Mouse (Mus musculus): ENCODE measurements at regions not wholly inside any gene's neighbourhood (a gene's known extent, or its start where the extent isn't known, plus 50 kb on each side); places are given as distances from the start of the nearest gene placed in this dataset.
A peak's percentile ranks its signal among the peaks of the same experiment; 100 is the strongest.

- peak in 2 of 3 experiments; percentile 64 to 79 for TF ChIP-seq MYOD1 (IDR thresholded peaks at IDR 0.05; ENCODE audit: control insufficient read depth in 1 of 3, insufficient read length in 2 of 3, low read depth in 2 of 3)
- no peak for TF ChIP-seq MYOG (IDR thresholded peaks at IDR 0.05; ENCODE audit: control insufficient read depth in 1 of 3, insufficient read depth in 1 of 3, insufficient read length in 2 of 3, low read depth in 2 of 3)
These were observed 268.0 kb downstream of the Pdgfc start for GRCm38 (mm10) chr3:81304017-81304791.

GRCm38 (mm10) chr3:81305412-81306165 lies 269.4 kb downstream of the Pdgfc start:
- TF ChIP-seq TCF3 (IDR thresholded peaks at IDR 0.05; ENCODE audit: insufficient read length, low read depth), result no peak
- TF ChIP-seq SRF (IDR thresholded peaks at IDR 0.05; ENCODE audit: control insufficient read depth, insufficient read length, low read depth), result no peak
- TF ChIP-seq MAX (IDR thresholded peaks at IDR 0.05; ENCODE audit: low read depth), result no peak
- TF ChIP-seq CEBPB (IDR thresholded peaks at IDR 0.05; ENCODE audit: insufficient read depth, poor library complexity, severe bottlenecking), result no peak
- no peak for TF ChIP-seq POLR2AphosphoS2 (IDR thresholded peaks at IDR 0.05; ENCODE audit: insufficient read length, low read depth)
- no peak for TF ChIP-seq USF1 (IDR thresholded peaks at IDR 0.05; ENCODE audit: low read depth)
- no peak for TF ChIP-seq TCF12 (IDR thresholded peaks at IDR 0.05; ENCODE audit: insufficient read depth, poor library complexity, severe bottlenecking)
- no peak for TF ChIP-seq E2F4 (IDR thresholded peaks at IDR 0.05; ENCODE audit: insufficient read depth)
- no peak for TF ChIP-seq MYOD1 (IDR thresholded peaks at IDR 0.05; ENCODE audit: control insufficient read depth in 1 of 3, insufficient read length in 2 of 3, low read depth in 2 of 3)
- H3K4me2 ChIP-seq (ENCODE audit: low read depth), result no peak overlapping the region
- H3K36me3 ChIP-seq (ENCODE audit: control insufficient read depth, insufficient read depth), result no peaks in the 10 kb centered on the region
- H3ac ChIP-seq (ENCODE audit: control insufficient read depth, insufficient read length), result no peak overlapping the region
- H3K27me3 ChIP-seq (ENCODE audit: control insufficient read depth, insufficient read depth, insufficient read length), result no peaks in the 10 kb centered on the region
- H3K4me3 ChIP-seq, result no peak overlapping the region
- H3K79me2 ChIP-seq (ENCODE audit: control insufficient read depth, insufficient read depth), result no peaks in the 10 kb centered on the region

More at GRCm38 (mm10) chr3:81304017-81304791, 268.0 kb downstream of the Pdgfc start:
- Histone ChIP-seq H3K36me3 (ENCODE audit: control insufficient read depth, insufficient read depth) (no peaks in the 10 kb centered on the region), H3K4me3 (no peak overlapping the region), H3K79me2 (ENCODE audit: control insufficient read depth, insufficient read depth) (no peaks in the 10 kb centered on the region), H3K27me3 (ENCODE audit: control insufficient read depth, insufficient read depth, insufficient read length) (no peaks in the 10 kb centered on the region), H3ac (ENCODE audit: control insufficient read depth, insufficient read length) (no peak overlapping the region), H3K4me2 (ENCODE audit: low read depth) (no peak overlapping the region)

- no peak overlapping the region for H3ac ChIP-seq (ENCODE audit: control insufficient read depth, insufficient read length)
- peak; percentile 52 for TF ChIP-seq USF1 (IDR thresholded peaks at IDR 0.05; ENCODE audit: low read depth)
- no peak for TF ChIP-seq MYOD1 (IDR thresholded peaks at IDR 0.05; ENCODE audit: control insufficient read depth in 1 of 3, insufficient read length in 2 of 3, low read depth in 2 of 3)
- H3K36me3 ChIP-seq (ENCODE audit: control insufficient read depth, insufficient read depth), result no peaks in the 10 kb centered on the region
- no peaks in the 10 kb centered on the region for H3K27me3 ChIP-seq (ENCODE audit: control insufficient read depth, insufficient read depth, insufficient read length)
- H3K79me2 ChIP-seq (ENCODE audit: control insufficient read depth, insufficient read depth), result no peaks in the 10 kb centered on the region
- H3K4me3 ChIP-seq, result no peak overlapping the region
- H3K4me2 ChIP-seq (ENCODE audit: low read depth), result no peak overlapping the region
These were observed 290.6 kb downstream of the Pdgfc start for GRCm38 (mm10) chr3:81326866-81327265.

GRCm38 (mm10) chr3:81351739-81352138 lies 315.5 kb downstream of the Pdgfc start:
- Histone ChIP-seq H3ac (ENCODE audit: control insufficient read depth, insufficient read length) (no peak overlapping the region), H3K27me3 (ENCODE audit: control insufficient read depth, insufficient read depth, insufficient read length) (no peaks in the 10 kb centered on the region), H3K36me3 (ENCODE audit: control insufficient read depth, insufficient read depth) (no peaks in the 10 kb centered on the region), H3K79me2 (ENCODE audit: control insufficient read depth, insufficient read depth) (no peaks in the 10 kb centered on the region), H3K4me2 (ENCODE audit: low read depth) (no peak overlapping the region), H3K4me3 (no peak overlapping the region)
- TF ChIP-seq SRF (IDR thresholded peaks at IDR 0.05; ENCODE audit: control insufficient read depth, insufficient read length, low read depth), result no peak

GRCm38 (mm10) chr3:81367918-81368317 lies 331.7 kb downstream of the Pdgfc start:
- TF ChIP-seq TCF12 (IDR thresholded peaks at IDR 0.05; ENCODE audit: insufficient read depth, poor library complexity, severe bottlenecking), result no peak
- no peak for TF ChIP-seq USF1 (IDR thresholded peaks at IDR 0.05; ENCODE audit: low read depth)
- peak; percentile 6 for TF ChIP-seq TCF3 (IDR thresholded peaks at IDR 0.05; ENCODE audit: insufficient read length, low read depth)
- TF ChIP-seq REST (IDR thresholded peaks at IDR 0.05; ENCODE audit: insufficient read depth, insufficient read length), result no peak
- peak; percentile 83 for TF ChIP-seq CEBPB (IDR thresholded peaks at IDR 0.05; ENCODE audit: insufficient read depth, poor library complexity, severe bottlenecking)
- no peak for TF ChIP-seq POLR2AphosphoS2 (IDR thresholded peaks at IDR 0.05; ENCODE audit: insufficient read length, low read depth)
- TF ChIP-seq MAX (IDR thresholded peaks at IDR 0.05; ENCODE audit: low read depth), result peak; percentile 4
- no peak for TF ChIP-seq E2F4 (IDR thresholded peaks at IDR 0.05; ENCODE audit: insufficient read depth)
- no peak for TF ChIP-seq POLR2A (IDR thresholded peaks at IDR 0.05; ENCODE audit: insufficient read length, low read depth)
- TF ChIP-seq MYOG (IDR thresholded peaks at IDR 0.05; ENCODE audit: control insufficient read depth in 1 of 3, insufficient read depth in 1 of 3, insufficient read length in 2 of 3, low read depth in 2 of 3), result peak in 2 of 3 experiments; percentile 27 to 41
- TF ChIP-seq SRF (IDR thresholded peaks at IDR 0.05; ENCODE audit: control insufficient read depth, insufficient read length, low read depth), result no peak
- TF ChIP-seq MYOD1 (IDR thresholded peaks at IDR 0.05; ENCODE audit: control insufficient read depth in 1 of 3, insufficient read length in 2 of 3, low read depth in 2 of 3), result peak in 2 of 3 experiments; percentile 42 to 43
- Histone ChIP-seq H3K4me3 (no peak overlapping the region), H3ac (ENCODE audit: control insufficient read depth, insufficient read length) (no peak overlapping the region), H3K36me3 (ENCODE audit: control insufficient read depth, insufficient read depth) (no peaks in the 10 kb centered on the region), H3K4me2 (ENCODE audit: low read depth) (peak overlapping the region; percentile 24), H3K27me3 (ENCODE audit: control insufficient read depth, insufficient read depth, insufficient read length) (no peaks in the 10 kb centered on the region), H3K79me2 (ENCODE audit: control insufficient read depth, insufficient read depth) (no peaks in the 10 kb centered on the region)

All from myocyte (in vitro differentiated cells).